Mouse (Mus musculus) cerebellum, adult 11 months (tissue): ENCODE results near the gene Myl6b.

Experiments
- DNase-seq: peaks from one replicate; pipeline ENCODE4 v3.0.0; 2022

The Myl6b gene

DNA sequence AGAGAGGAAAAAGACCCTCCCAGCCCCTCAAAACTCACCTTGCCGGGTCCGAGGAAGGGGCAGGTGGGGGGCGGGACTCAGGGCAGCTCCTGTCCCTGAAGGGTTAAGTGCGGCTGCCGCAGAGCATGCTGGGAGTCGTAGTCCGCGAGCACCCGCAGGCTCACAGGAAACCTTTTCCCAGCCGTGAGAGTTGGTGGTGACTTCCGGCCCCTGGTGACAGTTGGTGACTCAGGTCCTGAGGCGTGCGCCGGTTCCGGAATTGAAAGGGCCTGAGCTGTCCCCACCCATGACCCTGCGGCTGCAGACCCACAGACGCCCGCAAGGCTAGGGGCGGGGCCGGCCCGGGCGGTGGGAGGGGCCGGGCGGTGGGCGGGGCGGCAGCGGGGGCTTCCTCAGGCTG, at the start of gene Myl6b:
Gene Myl6b, minus strand, starts transcription at position 96 of the 400 bp plus-strand sequence.
- DNase-seq: peak; percentile 95

DNA sequence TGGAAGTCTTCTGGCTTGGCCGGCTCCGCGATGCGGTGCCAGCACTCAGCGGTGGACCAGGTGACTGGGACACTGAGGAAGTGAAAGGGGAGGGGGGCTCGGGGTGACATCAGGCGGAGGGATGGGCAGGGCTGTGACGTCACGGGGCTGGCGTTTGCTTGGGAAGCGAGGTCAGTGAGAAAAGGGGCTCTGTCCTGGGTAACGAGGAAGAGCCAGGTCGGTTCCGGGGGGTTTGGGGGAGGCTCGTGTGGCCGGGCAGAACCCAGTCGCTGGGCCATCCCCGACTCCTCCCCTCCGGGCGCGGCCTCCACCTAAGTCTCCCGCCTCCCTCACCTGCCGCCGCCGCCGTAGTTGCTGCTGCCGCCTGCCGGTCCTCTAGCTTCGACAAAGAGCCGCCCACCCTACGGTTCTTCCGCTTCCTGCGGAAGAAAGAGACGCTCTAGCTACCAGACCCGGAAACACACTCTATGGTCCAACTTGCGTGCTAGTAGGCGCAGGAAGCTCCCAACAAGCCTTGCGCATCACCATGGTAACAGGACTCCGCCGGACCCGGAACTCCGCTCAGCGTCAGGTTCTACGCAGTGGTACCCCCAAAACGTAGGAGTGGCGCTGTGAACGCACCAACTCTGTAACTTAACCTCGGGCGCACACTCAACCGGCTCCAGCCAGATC, 49.0 kb upstream of the Myl6b start, which contains the start of gene Zc3h10:
Gene Zc3h10, minus strand, starts transcription at position 414 of the 672 bp plus-strand sequence.
- peak; percentile 92 for DNase-seq

DNA sequence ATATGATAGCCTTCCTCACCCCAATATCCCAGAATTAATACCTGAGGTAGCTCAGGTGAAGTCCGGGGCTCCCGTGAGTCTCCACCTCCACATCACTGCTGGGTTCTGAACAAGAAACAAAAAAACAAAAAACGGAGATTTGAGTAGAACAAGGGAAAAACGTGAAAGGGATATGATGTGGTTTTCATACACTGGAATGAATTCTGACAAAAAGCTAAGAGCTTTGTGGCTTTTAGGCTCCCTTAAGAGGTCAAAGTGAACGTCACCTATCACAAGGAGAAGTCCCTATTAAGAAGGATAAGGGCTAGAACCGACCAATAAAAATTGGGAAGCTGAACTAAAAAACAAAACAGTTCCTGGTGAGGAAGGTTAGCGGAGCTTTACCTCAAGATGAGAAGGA, 48.3 kb upstream of the Myl6b start:
- no peak for DNase-seq

DNA sequence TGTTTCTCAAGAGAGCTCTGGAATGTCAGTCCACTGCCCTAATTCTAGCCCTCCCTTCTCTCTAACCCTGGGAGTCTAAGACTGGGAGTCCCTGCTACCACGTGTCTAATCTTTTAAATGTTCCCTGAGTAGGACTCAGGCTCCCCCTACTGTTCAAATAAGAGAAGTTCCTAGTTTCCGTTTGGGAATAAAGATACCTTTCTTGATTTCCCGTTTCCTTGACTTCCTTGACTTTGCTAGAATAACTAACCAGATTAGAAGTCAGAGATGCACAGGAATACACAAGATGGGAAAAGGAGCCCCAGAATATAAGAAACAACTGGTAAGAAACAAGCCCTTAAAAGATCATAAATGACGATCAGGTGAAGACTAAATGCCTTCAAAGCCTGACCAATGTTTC, 47.9 kb upstream of the Myl6b start:
- DNase-seq: no peak

DNA sequence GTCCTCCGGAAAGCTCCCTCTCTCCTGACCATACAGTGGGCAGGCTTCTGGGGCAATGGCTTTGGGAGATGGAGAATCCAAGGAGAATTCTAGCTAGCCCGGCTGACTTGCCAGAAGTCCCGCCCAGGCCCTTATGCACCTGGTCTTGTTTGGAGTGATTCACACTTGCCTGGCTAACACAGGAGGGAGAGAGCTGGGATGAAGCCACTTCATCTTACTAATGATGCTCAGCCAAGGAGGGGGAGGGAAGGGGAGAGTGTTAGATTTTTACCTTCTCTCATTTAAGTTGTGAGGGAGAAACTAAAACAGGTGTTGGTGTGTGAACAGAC, 47.0 kb upstream of the Myl6b start:
- no peak for DNase-seq

DNA sequence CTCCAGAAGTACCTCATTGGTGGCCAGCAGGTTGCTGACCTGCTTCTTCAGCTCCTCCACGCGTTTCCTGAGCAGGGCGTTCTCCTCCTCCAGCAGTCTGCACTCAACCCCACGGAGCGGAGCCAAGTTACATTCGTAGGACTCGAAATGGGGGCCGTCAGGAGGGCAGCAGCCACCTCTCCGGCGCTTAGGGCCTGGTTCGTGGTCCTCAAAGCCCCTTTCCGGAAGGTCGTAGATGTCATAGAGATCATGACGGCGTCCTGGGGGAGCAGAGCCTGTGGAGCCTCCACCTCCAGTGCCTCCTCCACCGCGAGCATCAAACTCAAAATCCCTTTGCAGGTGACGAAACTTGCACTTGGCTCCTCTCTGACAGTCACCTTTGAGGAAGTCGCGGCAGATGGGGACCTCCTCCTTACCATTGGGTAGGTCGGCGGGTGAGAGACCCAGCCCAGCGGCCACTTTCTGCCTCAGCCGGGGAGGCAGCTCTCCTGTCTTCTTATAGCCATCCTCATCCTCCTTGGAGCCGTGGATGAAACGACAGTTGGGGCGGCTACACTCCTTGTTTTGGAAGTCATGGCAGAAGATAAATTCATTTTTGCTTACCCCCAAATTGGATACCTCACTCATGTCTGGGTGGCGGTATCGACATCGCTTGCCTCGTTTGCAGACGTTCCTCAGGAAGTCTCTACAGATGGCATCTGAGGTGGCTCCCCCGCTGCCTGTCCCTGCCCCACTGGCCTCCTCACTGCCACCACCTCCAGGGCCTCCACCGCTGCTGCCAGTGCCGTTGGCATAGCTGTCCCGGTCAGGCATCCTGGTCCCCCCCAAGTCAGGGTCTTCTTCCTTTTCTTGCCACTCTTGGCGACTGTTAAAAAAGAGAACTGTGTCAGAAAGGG, 46.4 kb upstream of the Myl6b start:
- peak; percentile 31 for DNase-seq

DNA sequence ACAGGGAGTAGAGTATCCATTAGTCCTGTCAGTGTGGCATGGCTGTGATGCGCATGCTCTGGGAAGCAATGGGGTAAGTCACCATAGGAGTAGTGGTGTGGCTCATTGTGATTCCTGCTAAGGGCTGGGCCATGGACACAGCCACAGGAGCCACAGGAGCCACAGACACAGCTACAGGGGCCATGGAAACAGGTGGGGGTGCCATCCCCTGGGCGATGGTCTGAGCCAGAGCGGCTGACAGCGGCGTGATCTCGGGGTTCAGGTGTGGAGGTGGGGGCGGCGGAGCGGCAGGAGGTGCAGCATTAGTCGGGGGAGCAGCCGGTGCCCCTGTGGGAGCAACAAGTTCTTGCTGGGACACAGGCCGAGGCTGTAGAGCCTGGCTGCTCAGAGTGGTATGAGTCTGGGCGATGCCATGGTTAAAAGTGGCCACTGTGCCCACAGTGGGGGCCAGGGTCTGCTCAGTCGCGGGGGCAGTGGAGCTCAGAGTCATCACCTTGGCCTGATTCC, 45.7 kb upstream of the Myl6b start:
- DNase-seq: no peak

DNA sequence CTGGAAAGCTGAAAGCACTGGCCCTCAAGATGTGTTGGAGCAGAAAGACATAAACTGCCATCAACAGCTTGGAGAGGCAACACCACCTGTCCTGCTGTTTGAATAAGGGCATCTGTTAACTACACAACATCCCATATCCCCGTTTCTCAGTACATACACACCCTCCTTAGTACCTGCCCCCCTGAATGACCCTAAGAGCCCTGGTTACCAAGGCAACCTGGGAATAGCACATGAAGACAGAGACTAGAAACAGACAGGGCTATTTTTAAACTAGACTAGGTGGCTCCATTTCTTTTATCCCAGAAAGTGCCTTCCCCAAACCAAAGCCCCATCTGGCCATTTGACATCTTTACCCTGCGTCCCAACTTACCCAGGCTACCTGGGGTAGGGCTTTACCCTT, 44.6 kb upstream of the Myl6b start:
- DNase-seq: no peak

DNA sequence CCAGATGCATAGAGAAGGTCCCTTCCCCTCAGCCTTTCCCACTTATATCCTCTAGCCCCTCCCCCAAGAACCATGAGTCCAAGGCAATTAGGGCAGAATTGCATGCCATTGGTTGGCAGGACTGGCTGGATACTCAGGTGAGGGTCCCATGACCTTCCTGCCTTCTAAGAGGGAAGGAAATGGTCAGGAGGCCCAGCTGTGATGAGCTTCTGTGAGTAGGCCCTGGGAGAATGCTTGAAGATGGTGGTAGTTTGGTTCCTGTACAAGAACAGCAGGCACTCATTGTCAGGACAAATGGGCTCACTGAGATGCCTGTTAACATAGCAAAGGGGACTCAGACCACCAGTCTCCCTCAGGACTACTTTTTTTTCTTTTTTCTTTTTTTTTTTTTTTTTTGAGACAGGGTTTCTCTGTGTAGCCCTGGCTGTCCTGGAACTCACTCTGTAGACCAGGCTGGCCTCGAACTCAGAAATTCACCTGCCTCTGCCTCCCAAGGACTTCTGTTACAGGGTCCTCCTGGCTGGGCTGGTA, 39.9 kb upstream of the Myl6b start:
- DNase-seq: no peak

DNA sequence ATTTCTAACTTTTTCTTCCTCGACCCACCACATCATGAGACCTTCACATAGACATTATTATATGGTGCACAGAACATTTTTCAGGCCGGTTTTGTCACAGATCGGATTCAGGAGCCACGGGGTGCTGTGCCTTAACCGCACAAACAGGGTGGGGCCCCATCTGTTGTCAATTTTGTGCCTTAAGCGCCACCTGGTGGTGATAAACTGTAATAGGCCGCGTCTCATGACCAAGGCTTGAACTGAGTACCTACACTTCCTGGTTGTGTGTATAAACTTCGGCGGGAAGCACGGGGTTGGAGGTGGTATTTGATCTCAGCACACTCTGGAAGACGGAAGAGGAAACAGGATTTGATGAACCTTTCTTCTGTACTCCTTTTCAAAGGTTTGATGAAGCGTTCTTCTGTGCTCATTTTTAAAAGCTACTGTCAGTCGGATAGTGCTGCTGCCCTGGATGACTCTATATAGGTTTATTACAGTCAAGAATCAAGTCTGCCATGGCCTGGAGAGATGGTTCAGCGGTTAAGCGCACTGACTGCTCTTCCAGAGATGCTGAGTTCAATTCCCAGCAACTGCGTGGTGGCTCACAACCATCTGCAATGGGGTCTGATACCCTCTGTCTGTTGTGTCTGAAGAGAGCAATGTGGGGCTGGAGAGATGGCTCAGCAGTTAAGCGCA, 37.9 kb upstream of the Myl6b start:
- DNase-seq: peak; percentile 88

DNA sequence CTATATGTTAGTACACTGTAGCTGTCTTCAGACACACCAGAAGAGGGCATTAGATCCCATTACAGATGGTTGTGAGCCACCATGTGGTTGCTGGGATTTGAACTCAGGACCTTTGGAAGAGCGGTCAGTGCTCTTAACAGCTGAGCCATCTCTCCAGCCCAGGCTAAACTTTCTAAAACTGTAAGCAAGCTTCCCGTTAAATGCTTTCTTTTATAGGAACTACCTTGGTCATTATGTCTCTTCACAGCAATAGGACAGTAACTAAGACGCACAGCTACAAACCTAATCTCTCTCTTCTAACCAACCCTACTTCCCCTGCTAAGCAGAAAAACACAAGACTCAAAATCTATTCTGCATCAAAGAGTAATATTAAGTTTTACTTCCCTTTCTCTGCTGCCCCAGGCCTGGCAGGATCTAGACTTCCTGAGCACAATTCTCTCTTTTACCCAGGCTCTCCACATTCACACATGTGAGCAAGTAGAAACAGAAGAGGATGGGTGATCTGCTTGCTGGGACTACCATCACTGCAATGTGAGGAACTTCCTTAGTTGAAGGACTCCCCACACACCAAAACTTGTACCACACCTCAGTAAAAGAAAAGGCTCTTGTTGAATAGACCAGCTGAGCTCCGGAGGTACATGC, 37.3 kb upstream of the Myl6b start:
- DNase-seq: no peak

DNA sequence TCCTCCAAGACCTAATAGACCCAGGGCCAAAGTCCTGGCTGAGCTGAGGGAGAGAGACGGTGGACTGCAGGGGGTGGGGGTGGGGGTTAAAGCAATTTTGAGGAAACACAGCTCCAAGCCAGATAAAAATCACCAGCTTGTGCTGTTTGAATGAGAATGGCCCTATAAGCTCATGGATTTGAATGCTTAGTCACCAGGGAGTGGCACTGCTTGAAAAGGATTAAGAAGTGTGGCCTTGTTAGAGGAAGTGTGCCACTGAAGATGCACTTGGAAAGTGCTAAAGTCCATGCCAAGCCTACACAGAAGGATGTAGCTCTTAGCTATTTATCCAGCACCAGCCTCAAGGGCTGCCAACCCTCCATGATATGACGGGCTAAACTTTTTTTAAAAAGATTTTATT, 36.7 kb upstream of the Myl6b start:
- no peak for DNase-seq

DNA sequence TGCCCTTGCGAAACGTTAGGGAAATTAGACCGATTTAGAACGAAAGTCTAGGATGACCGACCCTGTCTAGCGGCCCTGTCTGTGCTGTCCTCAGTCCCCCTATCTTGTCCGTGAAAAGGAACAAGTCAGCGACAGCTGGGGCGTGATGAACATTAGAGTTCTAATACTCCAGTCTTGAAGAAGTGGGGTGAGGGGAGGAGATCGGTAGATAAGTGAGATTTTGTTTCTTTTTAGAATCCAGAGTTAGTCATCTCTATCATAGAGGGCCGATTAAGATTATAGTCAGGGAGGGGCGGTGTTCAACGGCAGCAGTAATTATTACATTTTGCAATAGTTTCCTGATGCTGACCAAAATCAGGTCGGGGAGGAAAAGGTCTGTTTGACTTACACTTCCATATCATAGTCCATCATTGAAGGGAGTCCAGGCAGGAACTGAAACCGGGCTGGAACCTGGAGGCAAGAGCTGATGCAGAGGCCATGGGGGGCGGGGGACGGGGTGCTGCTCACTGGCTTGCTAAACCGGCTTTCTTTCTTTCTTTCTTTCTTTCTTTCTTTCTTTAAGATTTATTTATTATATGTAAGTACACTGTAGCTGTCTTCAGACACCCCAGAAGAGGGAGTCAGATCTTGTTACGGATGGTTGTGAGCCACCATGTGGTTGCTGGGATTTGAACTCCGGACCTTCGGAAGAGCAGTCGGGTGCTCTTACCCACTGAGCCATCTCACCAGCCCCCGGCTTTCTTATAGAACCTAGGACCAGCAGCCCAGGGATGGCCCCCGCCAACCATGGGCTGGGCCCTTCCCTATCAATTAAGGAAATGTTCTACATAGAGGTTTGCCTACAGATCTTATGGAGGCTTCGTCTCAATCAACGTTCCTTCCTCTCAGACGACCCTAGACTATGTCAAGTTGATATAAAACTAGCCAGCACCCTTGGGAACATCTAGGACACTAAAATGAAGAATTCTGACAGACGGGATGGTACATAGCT, 28.2 kb upstream of the Myl6b start:
- DNase-seq: no peak

DNA sequence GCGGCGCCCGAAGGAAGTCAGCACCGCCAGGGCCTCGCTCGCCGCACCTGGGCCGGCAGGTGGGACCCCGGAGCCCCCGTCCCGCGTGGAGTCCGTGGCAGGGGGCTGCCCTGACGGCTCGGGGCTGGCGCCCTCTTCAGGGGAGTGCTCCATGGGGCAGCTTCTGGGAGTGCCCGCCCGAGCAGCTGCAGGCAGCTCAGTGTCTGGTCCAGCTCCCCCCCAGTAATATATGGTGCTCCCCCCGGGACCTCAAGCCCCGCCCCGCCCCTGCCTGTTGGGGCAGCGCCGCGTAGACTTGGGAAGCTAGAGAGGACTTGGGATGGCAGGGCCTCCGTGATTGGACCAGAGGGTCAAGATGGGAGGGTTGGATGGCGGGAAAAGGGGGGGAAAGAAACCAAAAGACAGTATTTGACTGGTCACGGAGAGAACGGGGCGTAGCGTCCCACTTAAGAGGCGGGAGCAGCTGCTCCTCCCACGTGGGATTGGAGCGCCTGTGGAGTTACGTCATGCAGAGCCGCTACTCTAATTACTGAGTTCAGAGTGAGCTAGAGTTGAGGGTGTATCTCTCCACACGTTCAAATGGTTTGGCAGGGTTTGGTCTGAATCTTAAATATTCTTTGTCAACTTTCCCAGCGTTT, 27.3 kb upstream of the Myl6b start, which contains the start of gene Esyt1:
Gene Esyt1, minus strand, starts transcription at position 201 of the 638 bp plus-strand sequence.
- DNase-seq: peak; percentile 91

DNA sequence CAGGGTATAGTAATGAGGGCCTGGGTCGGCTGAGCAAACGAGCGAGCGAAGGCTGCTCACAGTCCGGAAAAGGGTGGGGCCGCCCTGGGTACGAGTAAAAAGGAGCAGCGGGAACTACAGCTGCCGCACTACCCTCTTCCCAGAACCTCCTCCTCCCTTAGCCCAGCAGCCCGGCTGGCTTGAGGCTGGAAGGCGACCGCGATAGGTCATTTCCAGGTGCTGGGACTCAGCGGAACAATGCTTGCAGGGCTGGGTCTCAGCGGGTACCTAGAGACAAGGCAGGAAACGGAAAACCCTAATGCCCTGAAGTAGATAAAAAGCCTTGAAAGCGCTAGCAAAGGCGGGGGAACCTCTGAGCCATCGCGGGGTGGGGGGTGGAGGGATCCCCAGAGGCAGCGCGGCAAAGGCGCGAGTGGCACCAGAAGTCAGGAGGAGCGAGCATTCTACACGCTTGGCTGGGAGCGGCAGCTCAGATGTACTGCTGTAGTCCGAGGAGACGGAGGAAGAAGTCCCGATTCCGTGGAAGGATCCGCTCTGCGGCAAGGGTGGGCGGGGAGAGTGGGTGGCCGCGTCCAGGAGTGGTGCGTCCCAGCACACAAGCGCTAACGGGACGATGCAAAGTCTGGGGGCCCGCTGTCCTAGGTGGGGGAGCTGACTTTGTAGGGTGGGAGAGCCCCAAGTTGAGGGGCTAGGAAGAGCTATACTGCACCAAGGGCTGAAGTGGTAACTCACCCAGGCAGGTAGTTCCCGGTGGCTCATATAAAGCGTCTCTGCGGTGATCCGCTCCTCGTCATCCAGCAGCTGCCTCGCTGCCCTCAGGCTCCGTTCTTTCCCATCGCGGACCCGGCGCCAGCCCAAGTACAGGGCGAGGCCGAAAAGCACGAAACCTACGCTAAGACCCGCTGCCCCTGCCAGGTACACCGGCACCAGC, 26.5 kb upstream of the Myl6b start:
- peak; percentile 51 for DNase-seq

DNA sequence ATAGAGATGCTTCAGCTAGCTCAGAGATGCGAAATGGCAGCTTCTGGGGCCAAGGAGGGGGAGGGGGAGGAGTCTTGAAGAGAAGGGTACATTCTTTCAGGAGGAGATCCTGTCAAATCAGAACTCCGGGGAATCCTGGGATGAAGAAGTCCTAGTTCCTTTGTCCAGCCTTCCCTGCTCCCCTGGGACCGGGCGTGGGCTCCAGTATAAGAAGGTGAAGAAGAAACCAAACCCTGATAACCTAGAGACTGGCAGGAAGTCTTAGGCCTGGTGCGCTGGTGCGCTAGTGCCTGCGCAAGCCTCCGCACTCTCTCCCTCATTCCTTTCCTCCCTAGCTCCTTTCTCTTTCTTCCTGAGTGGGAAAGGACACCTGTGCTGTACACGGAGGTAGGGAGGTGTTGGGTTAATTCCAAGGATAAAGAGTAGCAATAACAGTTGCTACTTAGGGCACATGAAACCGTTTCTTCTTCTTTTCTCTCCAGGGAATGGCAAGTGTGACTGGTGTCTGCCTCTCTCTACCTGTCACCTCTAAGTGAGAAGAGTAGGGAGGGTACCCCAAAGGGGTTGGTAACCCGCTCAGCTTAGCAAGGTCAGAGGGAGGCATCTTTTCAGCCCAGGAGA, 25.7 kb upstream of the Myl6b start:
- DNase-seq: no peak

DNA sequence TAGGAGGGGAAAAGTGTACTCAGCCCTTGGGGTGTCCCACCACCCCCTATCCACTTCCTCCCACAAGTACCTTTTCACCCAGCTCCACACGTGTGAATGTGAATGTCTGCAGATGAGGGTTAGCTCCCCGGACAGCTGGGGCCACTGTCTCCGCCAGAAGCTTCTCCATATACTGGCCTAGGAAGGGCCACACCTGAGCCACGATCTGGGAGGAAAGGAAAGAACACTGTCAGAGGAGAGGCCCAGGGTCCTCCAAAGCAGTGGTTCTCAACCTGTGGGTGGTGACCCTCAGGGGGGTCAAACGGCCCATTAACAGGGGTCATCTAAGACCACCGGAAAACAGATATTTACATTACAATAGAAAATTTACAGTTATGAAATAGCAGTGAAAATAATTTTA, 23.9 kb upstream of the Myl6b start:
- no peak for DNase-seq

DNA sequence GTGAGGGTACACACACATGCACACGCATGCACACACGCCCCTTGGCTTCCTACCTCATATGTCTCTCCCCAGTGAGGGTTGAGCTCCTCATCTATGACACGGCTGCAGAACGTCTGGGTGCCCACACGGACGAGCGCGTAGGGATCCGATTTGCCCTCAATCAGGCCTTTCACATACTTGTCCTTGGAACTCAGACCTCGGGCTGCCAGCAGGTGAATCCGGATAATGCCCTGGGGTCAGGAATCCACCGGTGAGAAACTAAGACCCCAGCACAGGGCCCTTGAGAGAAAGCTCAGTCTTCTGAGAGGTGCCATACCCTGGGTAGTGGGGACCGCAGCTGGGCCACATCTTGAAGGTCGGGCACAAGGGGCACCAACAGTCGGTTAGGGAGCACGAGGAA, 22.1 kb upstream of the Myl6b start:
- no peak for DNase-seq

DNA sequence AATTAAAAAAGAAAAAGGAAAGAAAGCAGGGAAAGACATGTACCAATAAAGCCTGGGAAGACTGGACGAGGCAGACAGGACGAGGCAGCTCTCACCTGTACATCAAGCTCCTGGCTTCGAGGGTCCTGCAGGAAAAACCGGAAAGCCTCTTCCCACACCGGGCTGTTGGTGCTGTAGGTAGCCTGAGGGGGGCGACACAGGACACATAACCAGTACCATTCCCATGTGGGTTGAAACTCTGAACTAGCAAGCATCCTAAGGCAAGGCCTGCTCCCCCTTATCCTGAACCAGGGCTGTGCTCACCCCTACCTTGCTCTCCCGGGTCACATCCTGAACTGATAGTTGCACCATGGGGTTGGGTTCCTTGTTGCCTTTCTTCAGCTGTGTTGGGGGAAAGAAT, 20.3 kb upstream of the Myl6b start:
- no peak for DNase-seq
